Mouse (Mus musculus) midbrain, embryonic 15.5 days (tissue): ENCODE data around the gene Scai. TPM values are rescaled to one million over a fixed set of nuclear protein-coding genes. Genes with fewer than 3 reads are reported as not detected.

Experiments
- ATAC-seq: fragments of 200-750 bp; cut with Nextera tagmentation; replicated peaks from 2 replicates; pipeline ENCODE4 v1.8.0; 2017; ENCODE audit warnings: moderate TSS enrichment
- H3K27ac ChIP-seq: fragments of 300-500 bp; sonication (generic); 2 replicates; pipeline ENCODE4 v1.5.1; 2015; ENCODE audit warnings: mild to moderate bottlenecking, inconsistent platforms
- H3K27me3 ChIP-seq: fragments of 300-500 bp; sonication (generic); replicated peaks from 2 replicates; pipeline ENCODE4 v1.6.1; 2015; ENCODE audit warnings: inconsistent platforms
- H3K36me3 ChIP-seq: fragments of 300-500 bp; sonication (generic); replicated peaks from 2 replicates; pipeline ENCODE4 v1.6.1; 2015; ENCODE audit warnings: inconsistent platforms
- H3K4me1 ChIP-seq: fragments of 300-500 bp; sonication (generic); 2 replicates; pipeline ENCODE4 v1.6.1; 2015; ENCODE audit warnings: inconsistent platforms
- H3K4me2 ChIP-seq: fragments of 300-500 bp; sonication (generic); 2 replicates; pipeline ENCODE4 v1.6.1; 2015; ENCODE audit warnings: inconsistent platforms, mild to moderate bottlenecking, moderate library complexity
- H3K4me3 ChIP-seq: fragments of 300-500 bp; sonication (generic); 2 replicates; pipeline ENCODE4 v1.5.1; 2015; ENCODE audit warnings: mild to moderate bottlenecking, inconsistent platforms
- H3K9ac ChIP-seq: fragments of 300-500 bp; sonication (generic); 2 replicates; pipeline ENCODE4 v1.6.1; 2015; ENCODE audit warnings: mild to moderate bottlenecking, inconsistent platforms
- H3K9me3 ChIP-seq: fragments of 300-500 bp; sonication (generic); 2 replicates; pipeline ENCODE4 v1.6.1; 2016; ENCODE audit warnings: inconsistent platforms
- WGBS: fragments of 180-500 bp; shearing (Covaris S2); methylation state at CpG from one replicate; pipeline ENCODE4 v1.1.7; 2015; ENCODE audit warnings: mixed read lengths; 5-methylcytosine and 5-hydroxymethylcytosine counted together
- polyA plus RNA-seq: library from polyadenylated mRNA; unstranded; fragments of >200 nt; fragmentation: Nextera tagmentation; extraction: Ambion mirVana; gene quantifications from 2 replicates; pipeline ENCODE4 v1.2.1, GENCODE M21; 2015

The Scai gene
- polyA plus RNA-seq, 1 experiment from 2014 or later: 21.2 TPM

- H3K4me1 ChIP-seq: no peaks in the 10 kb centered on the region
- H3K27me3 ChIP-seq: no peaks in the 10 kb centered on the region
- H3K9ac ChIP-seq: no peak overlapping the region
- no peak for ATAC-seq
- no peak overlapping the region for H3K27ac ChIP-seq
- no peak overlapping the region for H3K4me3 ChIP-seq
- H3K9me3 ChIP-seq: no peaks in the 10 kb centered on the region
- H3K36me3 ChIP-seq: peaks cover 60% of the 10 kb centered on the region
- H3K4me2 ChIP-seq: no peak overlapping the region
- 100% methylated on average over 1 of the region's 1 CpGs for WGBS
Observed at GRCm38 (mm10) chr2:39048515-39048914, 142.0 kb downstream of the Scai start.

- H3K27ac ChIP-seq: no peak overlapping the region
- 97% methylated on average over 1 of the region's 1 CpGs for WGBS
- ATAC-seq: no peak
- no peaks in the 10 kb centered on the region for H3K27me3 ChIP-seq
- H3K9ac ChIP-seq: no peak overlapping the region
- H3K4me3 ChIP-seq: no peak overlapping the region
- H3K4me1 ChIP-seq: no peaks in the 10 kb centered on the region
- no peaks in the 10 kb centered on the region for H3K9me3 ChIP-seq
- no peak overlapping the region for H3K4me2 ChIP-seq
- H3K36me3 ChIP-seq: peaks cover 54% of the 10 kb centered on the region
Observed at GRCm38 (mm10) chr2:39040215-39040614, 150.3 kb downstream of the Scai start.

GRCm38 (mm10) chr2:39031611-39032010 is 158.9 kb downstream of the Scai start:
- Histone ChIP-seq H3K4me1 (no peaks in the 10 kb centered on the region), H3K36me3 (peaks cover 58% of the 10 kb centered on the region), H3K27ac (no peak overlapping the region), H3K9me3 (no peaks in the 10 kb centered on the region), H3K4me3 (no peak overlapping the region), H3K9ac (no peak overlapping the region), H3K4me2 (no peak overlapping the region), H3K27me3 (no peaks in the 10 kb centered on the region)
- ATAC-seq: no peak
- 87% methylated on average over 1 of the region's 1 CpGs for WGBS

- no peak overlapping the region for H3K9ac ChIP-seq
- H3K4me3 ChIP-seq: no peak overlapping the region
- peaks cover 71% of the 10 kb centered on the region for H3K36me3 ChIP-seq
- H3K4me1 ChIP-seq: no peaks in the 10 kb centered on the region
- no peak overlapping the region for H3K27ac ChIP-seq
- ATAC-seq: no peak
- no peaks in the 10 kb centered on the region for H3K27me3 ChIP-seq
- H3K4me2 ChIP-seq: no peak overlapping the region
- WGBS: 91% methylated on average over 1 of the region's 1 CpGs
- no peaks in the 10 kb centered on the region for H3K9me3 ChIP-seq
Observed at GRCm38 (mm10) chr2:39020004-39020403, 170.5 kb downstream of the Scai start.

GRCm38 (mm10) chr2:39016581-39016980 is 174.0 kb downstream of the Scai start:
- no peak overlapping the region for H3K4me3 ChIP-seq
- peaks cover 67% of the 10 kb centered on the region for H3K36me3 ChIP-seq
- no peaks in the 10 kb centered on the region for H3K9me3 ChIP-seq
- H3K4me1 ChIP-seq: peaks cover 1% of the 10 kb centered on the region; the same call in 1 of the 2 replicates
- no peak overlapping the region for H3K27ac ChIP-seq
- no peaks in the 10 kb centered on the region for H3K27me3 ChIP-seq
- no peak for ATAC-seq
- H3K4me2 ChIP-seq: no peak overlapping the region
- WGBS: 83% methylated on average over 3 of the region's 3 CpGs
- H3K9ac ChIP-seq: no peak overlapping the region

Other genes starting within 250 kb of the Scai start
- 1.8 and 1.9 TPM in 2 replicates for gene Wdr38, start 193.3 kb downstream of the Scai start, polyA plus RNA-seq
- gene Arpc5l, start 185.4 kb downstream of the Scai start, polyA plus RNA-seq: 129 and 136 TPM in 2 replicates
- 523 and 527 TPM in 2 replicates for gene Rpl35, start 185.1 kb downstream of the Scai start, polyA plus RNA-seq
- gene Golga1, start 125.2 kb downstream of the Scai start, polyA plus RNA-seq: 34.5 and 38.2 TPM in 2 replicates
- 66.1 and 68.8 TPM in 2 replicates for gene Ppp6c, start 35.7 kb upstream of the Scai start, polyA plus RNA-seq